Mouse (Mus musculus) liver, adult 2 months (tissue): ENCODE measurements around the gene Uqcrq.

Source experiments
- CTCF ChIP-seq: fragments of 200-500 bp; IDR thresholded peaks from 2 replicates; pipeline ENCODE4 v1.5.1; 2011; ENCODE audit warnings: low read depth, low read length, control low read depth
- POLR2A ChIP-seq: fragments of 200-500 bp; IDR thresholded peaks from 2 replicates; pipeline ENCODE4 v1.6.1; 2011; ENCODE audit warnings: low read length, control low read depth; ENCODE audit not compliant: insufficient read depth; ENCODE audit errors: extremely low read depth

- TF ChIP-seq POLR2A, result no peak
- TF ChIP-seq CTCF, result no peak
These were observed 22.4 kb upstream of the Uqcrq start for GRCm38 (mm10) chr11:53453031-53453430.
